Mouse (Mus musculus): ENCODE measurements around the gene Gorasp1.

- TF ChIP-seq CTCF (IDR thresholded peaks at IDR 0.05; ENCODE audit: low read depth) (no peak), EP300 (IDR thresholded peaks at IDR 0.05; ENCODE audit: low read depth) (no peak)
Measured at GRCm38 (mm10) chr9:119937005-119937773, at the start of gene Gorasp1, which contains the start of gene Ttc21a.

Measured in liver, embryonic 14.5 days (tissue).